Mouse (Mus musculus) heart, embryonic 15.5 days (tissue): ENCODE data around the gene Alg3. TPM values are rescaled to one million over a fixed set of nuclear protein-coding genes. Genes with fewer than 3 reads are reported as not detected.

Experiments used
- ATAC-seq: fragments of 200-750 bp; cut with Nextera tagmentation; replicated peaks from 2 replicates; pipeline ENCODE4 v1.8.0; 2017; ENCODE audit warnings: low read depth, moderate TSS enrichment; ENCODE audit not compliant: insufficient number of reproducible peaks, insufficient read depth, low FRiP score
- H3K27ac ChIP-seq: fragments of 300-500 bp; sonication (generic); 2 replicates; pipeline ENCODE4 v1.5.1; 2015; ENCODE audit warnings: mild to moderate bottlenecking, inconsistent platforms
- H3K27me3 ChIP-seq: fragments of 300-500 bp; sonication (generic); 2 replicates; pipeline ENCODE4 v1.6.1; 2015; ENCODE audit warnings: inconsistent platforms
- H3K36me3 ChIP-seq: fragments of 300-500 bp; sonication (generic); 2 replicates; pipeline ENCODE4 v1.6.1; 2015; ENCODE audit warnings: mild to moderate bottlenecking, inconsistent platforms
- H3K4me1 ChIP-seq: fragments of 300-500 bp; sonication (generic); replicated peaks from 2 replicates; pipeline ENCODE4 v1.6.1; 2015; ENCODE audit warnings: inconsistent platforms
- H3K4me2 ChIP-seq: fragments of 300-500 bp; sonication (generic); 2 replicates; pipeline ENCODE4 v1.6.1; 2015; ENCODE audit warnings: inconsistent platforms, mild to moderate bottlenecking, moderate library complexity
- H3K4me3 ChIP-seq: fragments of 300-500 bp; sonication (generic); 2 replicates; pipeline ENCODE4 v1.5.1; 2015; ENCODE audit warnings: mild to moderate bottlenecking, inconsistent platforms
- H3K9ac ChIP-seq: fragments of 300-500 bp; sonication (generic); 2 replicates; pipeline ENCODE4 v1.6.1; 2015; ENCODE audit warnings: mild to moderate bottlenecking, inconsistent platforms
- H3K9me3 ChIP-seq: fragments of 300-500 bp; sonication (generic); replicated peaks from 2 replicates; pipeline ENCODE4 v1.6.1; 2016; ENCODE audit warnings: inconsistent platforms
- WGBS: fragments of 180-500 bp; shearing (Covaris S2); methylation state at CpG from one replicate; pipeline ENCODE4 v1.1.7; 2015; ENCODE audit warnings: mixed read lengths; 5-methylcytosine and 5-hydroxymethylcytosine counted together
- polyA plus RNA-seq: library from polyadenylated mRNA; unstranded; fragments of >200 nt; fragmentation: Nextera tagmentation; extraction: Ambion mirVana; gene quantifications from 2 replicates; pipeline ENCODE4 v1.2.1, GENCODE M21; 2015

Alg3 gene
- polyA plus RNA-seq, 1 experiment from 2014 or later, result 23.6 TPM

- H3K9me3 ChIP-seq, result no peaks in the 10 kb centered on the region
- H3K9ac ChIP-seq, result no peak overlapping the region
- H3K27me3 ChIP-seq, result peaks cover 35% of the 10 kb centered on the region
- no peak overlapping the region for H3K4me3 ChIP-seq
- no peak overlapping the region for H3K27ac ChIP-seq
- H3K4me2 ChIP-seq, result no peak overlapping the region
- H3K4me1 ChIP-seq, result no peaks in the 10 kb centered on the region
- no peaks in the 10 kb centered on the region for H3K36me3 ChIP-seq
- WGBS, result 49% methylated on average over 7 of the region's 7 CpGs
- ATAC-seq, result no peak
Measured at GRCm38 (mm10) chr16:20596687-20597441, 14.7 kb downstream of the Alg3 start.

DNA sequence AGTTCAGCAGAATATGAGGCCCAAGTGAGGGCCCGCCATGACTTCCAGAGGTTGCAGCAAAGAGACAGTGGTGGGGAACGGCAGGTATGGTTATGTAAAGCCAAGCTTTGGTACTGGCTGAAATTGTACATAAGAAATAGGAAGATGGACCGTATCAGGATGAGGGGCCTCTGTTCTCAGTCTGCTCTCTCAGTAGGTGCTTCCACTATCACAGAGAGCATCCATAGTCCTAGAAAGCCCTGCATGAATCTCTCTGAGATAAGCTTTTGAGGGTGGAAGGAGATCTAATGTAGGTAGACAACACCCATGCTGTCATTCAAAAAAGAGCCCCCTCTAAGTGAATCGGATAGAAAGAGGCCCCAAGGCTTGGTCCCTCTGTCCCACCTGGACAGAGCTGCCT is 15.8 kb downstream of the Alg3 start:
- Histone ChIP-seq H3K4me2 (no peak overlapping the region), H3K27me3 (peaks cover 44% of the 10 kb centered on the region), H3K27ac (no peak overlapping the region), H3K36me3 (no peaks in the 10 kb centered on the region), H3K9ac (no peak overlapping the region), H3K4me1 (peaks cover 7% of the 10 kb centered on the region), H3K9me3 (no peaks in the 10 kb centered on the region), H3K4me3 (no peak overlapping the region)
- WGBS, result 82% methylated on average over 4 of the region's 4 CpGs
- ATAC-seq, result no peak

DNA sequence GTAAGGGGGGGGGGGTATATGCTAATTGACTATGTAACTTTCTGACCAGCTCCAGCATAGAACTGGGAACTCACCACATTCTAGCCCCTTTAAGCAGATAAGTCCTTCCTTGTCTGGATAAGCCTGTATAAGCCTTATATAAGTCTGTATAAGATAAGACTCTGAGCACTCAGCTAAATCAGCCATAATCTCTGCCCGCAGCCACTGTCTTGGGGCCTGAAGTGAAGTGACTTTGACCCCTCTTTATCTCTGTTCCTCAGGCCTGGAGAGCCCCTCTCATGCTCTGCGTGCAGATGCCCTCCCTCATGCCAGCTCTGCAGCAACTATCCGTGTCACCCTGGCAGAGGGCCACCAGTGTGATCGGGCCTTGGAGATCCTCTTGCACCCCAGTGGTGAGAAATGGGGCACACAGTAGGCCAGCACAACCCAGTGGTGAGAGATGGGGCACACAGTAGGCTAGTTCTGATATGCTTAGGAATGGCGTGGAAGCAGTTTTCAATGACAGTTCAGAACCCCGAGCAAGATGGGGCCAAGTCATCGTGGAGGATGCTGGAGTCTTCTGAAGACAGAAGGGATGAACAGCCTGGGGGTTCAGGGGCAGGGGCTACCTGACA is 16.4 kb downstream of the Alg3 start:
- Histone ChIP-seq H3K36me3 (no peaks in the 10 kb centered on the region), H3K4me1 (peaks cover 12% of the 10 kb centered on the region), H3K4me3 (no peak overlapping the region), H3K4me2 (no peak overlapping the region), H3K9me3 (no peaks in the 10 kb centered on the region), H3K27me3 (peaks cover 47% of the 10 kb centered on the region), H3K27ac (no peak overlapping the region), H3K9ac (no peak overlapping the region)
- no peak for ATAC-seq
- WGBS, result 66% methylated on average over 7 of the region's 7 CpGs

- Histone ChIP-seq H3K4me3 (peak overlapping the region; percentile 46), H3K9ac (no peak overlapping the region), H3K27me3 (peaks cover 71% of the 10 kb centered on the region), H3K36me3 (no peaks in the 10 kb centered on the region), H3K4me1 (peaks cover 22% of the 10 kb centered on the region), H3K27ac (no peak overlapping the region), H3K4me2 (peak overlapping the region; percentile 45), H3K9me3 (no peaks in the 10 kb centered on the region)
- ATAC-seq, result no peak
- WGBS, result 5% methylated on average over 48 of the region's 48 CpGs
Measured at GRCm38 (mm10) chr16:20591076-20591705, 20.3 kb downstream of the Alg3 start.

DNA sequence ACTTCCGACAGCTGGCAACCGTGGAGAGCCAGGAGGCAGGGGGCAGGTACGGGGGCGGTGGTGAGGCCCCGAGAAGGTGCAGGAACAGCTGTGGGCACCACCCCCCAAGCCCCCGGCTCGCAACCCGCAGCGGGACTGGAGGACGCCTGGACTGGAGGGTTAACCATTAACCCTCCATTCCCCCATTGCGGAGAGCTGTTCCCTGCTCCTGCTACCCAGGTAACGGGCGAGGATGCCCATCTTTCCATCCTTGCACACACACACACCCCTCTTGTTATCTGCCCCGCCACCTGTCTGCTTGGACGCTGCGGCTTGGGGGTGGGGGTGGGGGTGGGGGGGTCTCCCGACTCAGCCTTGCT is 20.9 kb downstream of the Alg3 start:
- no peak for ATAC-seq
- H3K4me1 ChIP-seq, result peaks cover 22% of the 10 kb centered on the region
- H3K9ac ChIP-seq, result 0 out of 2 replicates have a peak overlapping the region, but pooled peaks have one; percentile 10
- peaks cover 71% of the 10 kb centered on the region for H3K27me3 ChIP-seq
- H3K4me2 ChIP-seq, result peak overlapping the region; percentile 78
- 4% methylated on average over 17 of the region's 17 CpGs for WGBS
- H3K4me3 ChIP-seq, result peak overlapping the region; percentile 46
- no peaks in the 10 kb centered on the region for H3K36me3 ChIP-seq
- no peaks in the 10 kb centered on the region for H3K9me3 ChIP-seq
- H3K27ac ChIP-seq, result no peak overlapping the region

DNA sequence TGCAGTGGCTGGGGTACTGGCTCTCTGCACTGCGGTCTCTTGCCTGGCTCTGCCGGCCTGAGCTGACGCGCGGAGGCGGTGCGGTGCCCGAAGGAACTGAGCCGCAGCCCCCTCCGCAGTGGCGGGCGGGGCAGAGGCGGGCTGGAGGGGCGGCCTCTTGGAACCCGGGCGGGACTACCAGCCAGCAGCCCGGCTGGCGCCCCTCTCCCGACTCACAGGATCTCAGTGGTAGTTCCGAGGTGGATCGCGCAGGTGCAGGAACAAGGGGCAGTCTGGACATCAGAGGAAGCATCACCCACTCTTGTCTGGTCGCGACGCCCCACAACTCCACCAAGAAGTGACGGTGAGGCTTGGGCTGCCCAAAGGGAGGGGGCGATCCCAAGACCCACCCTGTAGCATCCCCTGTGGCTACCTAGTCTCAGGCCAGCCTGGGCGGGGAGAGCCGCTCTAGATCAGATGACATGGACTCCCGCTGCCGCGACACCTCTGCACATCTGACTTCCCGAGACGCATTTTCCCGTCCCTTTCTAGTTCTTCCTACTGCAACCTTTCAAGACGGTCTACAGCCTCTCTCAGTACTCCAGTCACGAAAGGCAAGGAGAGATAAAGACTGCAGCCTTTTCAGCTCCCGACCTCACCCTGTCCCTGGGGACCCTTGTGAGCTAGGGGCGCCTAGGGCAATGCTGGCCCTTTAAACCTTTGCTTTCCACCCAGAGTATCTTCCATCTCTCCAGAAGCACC is 21.4 kb downstream of the Alg3 start:
- no peaks in the 10 kb centered on the region for H3K9me3 ChIP-seq
- ATAC-seq, result peak; percentile 69; the same call in 1 of the 2 replicates
- peak overlapping the region; percentile 46 for H3K4me3 ChIP-seq
- H3K4me1 ChIP-seq, result peaks cover 22% of the 10 kb centered on the region
- no peaks in the 10 kb centered on the region for H3K36me3 ChIP-seq
- H3K27me3 ChIP-seq, result peaks cover 71% of the 10 kb centered on the region
- H3K27ac ChIP-seq, result no peak overlapping the region
- 0 out of 2 replicates have a peak overlapping the region, but pooled peaks have one; percentile 10 for H3K9ac ChIP-seq
- peak overlapping the region; percentile 78 for H3K4me2 ChIP-seq
- WGBS, result under 1% methylated on average over 38 of the region's 39 CpGs

DNA sequence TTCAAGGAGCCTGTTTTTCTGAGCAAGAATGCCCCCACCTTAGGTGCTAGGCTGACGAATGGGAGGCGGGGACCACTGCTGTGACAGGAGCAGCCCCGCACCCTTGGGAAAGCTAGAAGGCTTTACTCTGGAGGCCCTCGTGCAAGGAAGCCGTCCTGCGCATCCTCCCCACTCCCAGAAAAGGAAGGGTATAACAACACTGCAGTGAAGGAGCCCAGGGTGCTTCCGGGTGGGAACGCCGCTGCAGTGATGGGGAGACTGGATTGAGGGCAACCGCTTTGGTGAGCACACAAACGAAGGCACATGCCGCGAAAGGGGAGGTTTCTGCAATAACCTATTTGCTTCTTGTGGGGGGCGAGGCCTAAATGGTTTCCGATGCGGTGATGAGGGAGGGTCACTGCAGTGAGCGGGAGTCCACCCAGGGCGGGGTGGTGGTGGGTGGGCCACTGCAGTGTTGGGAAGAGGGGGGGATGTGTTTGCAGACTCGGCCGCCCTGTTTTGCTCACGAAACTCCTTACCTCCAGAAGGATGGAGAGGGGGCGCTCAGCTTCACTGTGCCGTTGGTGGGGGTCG is 22.1 kb downstream of the Alg3 start, which contains the start of gene Vwa5b2:
Gene Vwa5b2 (plus strand): TSS at position 106 of the 573 bp plus-strand sequence.
- Histone ChIP-seq H3K4me2 (peak within 1 kb of the TSS; percentile 78), H3K27me3 (peaks cover 67% of the 10 kb centered on the region), H3K4me3 (peak within 1 kb of the TSS; percentile 46), H3K9ac (peak within 1 kb of the TSS; percentile 10; the same call in 1 of the 2 replicates), H3K9me3 (no peaks in the 10 kb centered on the region), H3K36me3 (no peaks in the 10 kb centered on the region), H3K4me1 (peaks cover 22% of the 10 kb centered on the region), H3K27ac (no peak within 1 kb of the TSS)
- no peak for ATAC-seq
- 1% methylated on average over 24 of the region's 24 CpGs for WGBS

GRCm38 (mm10) chr16:20565075-20565474 is 46.5 kb downstream of the Alg3 start:
- peaks cover 22% of the 10 kb centered on the region for H3K36me3 ChIP-seq
- H3K27me3 ChIP-seq, result no peaks in the 10 kb centered on the region
- H3K4me2 ChIP-seq, result no peak overlapping the region
- no peak overlapping the region for H3K9ac ChIP-seq
- ATAC-seq, result no peak
- no peaks in the 10 kb centered on the region for H3K4me1 ChIP-seq
- no peak overlapping the region for H3K4me3 ChIP-seq
- 65% methylated on average over 1 of the region's 1 CpGs for WGBS
- H3K9me3 ChIP-seq, result no peaks in the 10 kb centered on the region
- H3K27ac ChIP-seq, result no peak overlapping the region

GRCm38 (mm10) chr16:20557381-20557780 is 54.2 kb downstream of the Alg3 start:
- H3K9me3 ChIP-seq, result no peaks in the 10 kb centered on the region
- ATAC-seq, result no peak
- H3K27ac ChIP-seq, result no peak overlapping the region
- H3K4me2 ChIP-seq, result no peak overlapping the region
- H3K4me1 ChIP-seq, result no peaks in the 10 kb centered on the region
- H3K9ac ChIP-seq, result no peak overlapping the region
- H3K36me3 ChIP-seq, result peaks cover 78% of the 10 kb centered on the region
- H3K4me3 ChIP-seq, result no peak overlapping the region
- WGBS, result 70% methylated on average over 7 of the region's 7 CpGs
- no peaks in the 10 kb centered on the region for H3K27me3 ChIP-seq
